Mouse (Mus musculus): ENCODE measurements around the gene Ifi35.

- TF ChIP-seq CTCF (IDR thresholded peaks at IDR 0.05; ENCODE audit: low read depth, low read length) = no peak
- no peak for TF ChIP-seq POLR2A (IDR thresholded peaks at IDR 0.05; ENCODE audit: borderline replicate concordance, low read depth, low read length)
Observed at GRCm38 (mm10) chr11:101486126-101486525, 37.9 kb downstream of the Ifi35 start.
